Mouse (Mus musculus) CH12F3 (cell line): ENCODE results near the gene Eapp.
"Not testable (repeated sequence)": the region's sequence is repeated elsewhere in the genome, so short reads cannot be mapped to it uniquely, and the experiment has no call there.

Experiments used
- in situ Hi-C: fragments of 300-500 bp; cut with MboI; formaldehyde crosslinking; loops from 2 replicates; pipeline ENCODE4 v1.14.3; 2020; ENCODE audit warnings: low sequenced_read_pairs

The Eapp gene

DNA sequence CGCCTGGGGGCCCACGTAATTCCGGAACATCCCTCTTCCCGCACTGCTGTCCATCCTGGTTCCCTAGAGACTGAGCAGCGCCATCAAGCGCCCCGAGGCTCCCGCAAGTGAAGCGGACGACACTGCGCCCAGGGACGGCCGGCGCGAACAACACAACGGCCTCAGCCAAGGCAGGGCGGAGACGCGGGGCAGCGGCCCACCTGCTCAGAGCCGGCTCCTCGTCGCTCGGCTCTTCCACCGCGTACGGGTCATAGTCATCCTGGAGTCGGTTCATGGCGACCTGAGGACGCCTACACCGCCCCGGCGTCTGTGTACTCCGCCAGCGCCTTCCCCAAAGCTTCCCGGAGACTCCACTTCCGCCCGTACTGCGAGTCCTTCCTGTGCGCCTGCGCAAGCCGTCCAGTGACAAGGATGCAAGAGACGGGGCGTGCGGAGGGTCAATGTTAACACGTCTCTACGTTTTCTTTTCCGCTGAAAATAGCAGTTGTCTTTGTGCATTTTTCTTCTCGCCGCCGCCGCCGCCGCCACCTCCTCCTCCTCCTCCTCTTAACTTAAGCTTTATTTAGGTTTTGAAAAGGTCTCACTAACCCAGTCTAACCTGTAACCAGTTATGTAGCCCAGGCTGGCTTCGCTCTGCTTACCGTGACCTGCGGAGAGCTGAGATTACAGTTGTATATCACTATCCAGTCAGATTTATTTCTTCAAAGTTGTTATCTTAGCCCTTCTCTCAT lies at the start of gene Eapp:
TSS of gene Eapp (minus strand) at position 387 of the 731 bp plus-strand sequence.
- in situ Hi-C loops: no loop called here

DNA sequence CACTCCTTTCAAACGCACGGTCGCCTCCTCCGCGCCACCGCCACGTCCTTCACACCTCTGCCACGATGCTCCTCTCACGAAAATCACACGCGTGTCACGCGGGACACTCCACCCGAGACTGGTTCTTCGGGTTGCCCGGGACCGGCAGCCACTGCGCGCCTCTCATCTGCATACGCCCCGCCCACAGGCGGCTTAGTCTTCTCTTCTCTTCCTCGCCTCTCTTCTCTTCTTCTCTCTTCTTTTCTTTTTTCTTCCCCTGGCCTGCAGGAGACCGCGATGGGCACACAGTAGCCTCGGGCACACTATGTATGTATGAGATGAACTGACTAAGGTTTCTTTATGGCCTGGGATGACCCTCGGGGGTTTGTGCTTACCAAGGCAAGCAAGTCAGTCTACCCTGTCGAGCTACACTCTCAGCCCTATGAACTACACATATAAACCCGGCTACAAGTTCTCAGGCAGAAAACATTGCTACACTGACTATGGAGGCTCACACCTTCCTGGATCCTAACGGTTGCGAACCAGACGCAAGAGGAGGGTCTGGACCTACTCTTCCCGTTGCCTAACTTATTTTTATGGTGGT lies 43.1 kb upstream of the Eapp start:
- in situ Hi-C loops: not testable (repeated sequence)

DNA sequence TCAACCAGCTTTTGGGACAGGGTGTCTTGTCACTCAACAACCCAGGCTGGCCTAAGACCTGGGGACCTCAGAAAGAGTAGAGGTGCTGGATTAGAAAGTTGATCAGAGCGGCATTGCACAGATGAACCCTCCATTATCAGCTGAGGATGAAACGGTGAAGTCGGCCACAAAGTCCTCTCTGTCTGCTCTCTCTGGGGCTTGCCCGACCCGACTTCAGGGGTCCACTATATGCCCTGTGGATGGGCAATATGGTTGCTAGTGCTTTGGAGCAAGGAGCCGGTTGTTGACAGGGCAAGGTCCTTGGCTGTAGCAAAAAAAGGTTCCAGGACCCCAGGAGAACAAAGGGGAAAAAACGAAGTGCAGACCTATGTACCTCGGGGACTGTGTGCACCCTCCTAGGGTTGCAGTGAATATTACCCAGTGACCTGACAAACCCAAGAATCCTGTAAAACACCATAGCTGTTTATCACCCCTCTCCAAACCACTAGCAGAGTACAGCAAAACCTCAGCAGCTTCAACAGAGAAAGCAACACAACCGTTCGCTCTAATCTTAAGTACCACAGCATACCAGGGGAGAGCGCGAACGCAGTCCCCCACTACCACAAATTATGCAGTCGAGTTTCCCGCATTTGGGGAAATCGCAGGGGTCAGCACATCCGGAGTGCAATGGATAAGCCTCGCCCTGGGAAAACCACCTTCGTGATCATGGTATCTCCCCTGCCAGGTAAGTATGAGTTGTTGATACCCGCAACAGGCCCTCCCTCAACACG lies 42.4 kb upstream of the Eapp start:
- in situ Hi-C loops: not testable (repeated sequence)

DNA sequence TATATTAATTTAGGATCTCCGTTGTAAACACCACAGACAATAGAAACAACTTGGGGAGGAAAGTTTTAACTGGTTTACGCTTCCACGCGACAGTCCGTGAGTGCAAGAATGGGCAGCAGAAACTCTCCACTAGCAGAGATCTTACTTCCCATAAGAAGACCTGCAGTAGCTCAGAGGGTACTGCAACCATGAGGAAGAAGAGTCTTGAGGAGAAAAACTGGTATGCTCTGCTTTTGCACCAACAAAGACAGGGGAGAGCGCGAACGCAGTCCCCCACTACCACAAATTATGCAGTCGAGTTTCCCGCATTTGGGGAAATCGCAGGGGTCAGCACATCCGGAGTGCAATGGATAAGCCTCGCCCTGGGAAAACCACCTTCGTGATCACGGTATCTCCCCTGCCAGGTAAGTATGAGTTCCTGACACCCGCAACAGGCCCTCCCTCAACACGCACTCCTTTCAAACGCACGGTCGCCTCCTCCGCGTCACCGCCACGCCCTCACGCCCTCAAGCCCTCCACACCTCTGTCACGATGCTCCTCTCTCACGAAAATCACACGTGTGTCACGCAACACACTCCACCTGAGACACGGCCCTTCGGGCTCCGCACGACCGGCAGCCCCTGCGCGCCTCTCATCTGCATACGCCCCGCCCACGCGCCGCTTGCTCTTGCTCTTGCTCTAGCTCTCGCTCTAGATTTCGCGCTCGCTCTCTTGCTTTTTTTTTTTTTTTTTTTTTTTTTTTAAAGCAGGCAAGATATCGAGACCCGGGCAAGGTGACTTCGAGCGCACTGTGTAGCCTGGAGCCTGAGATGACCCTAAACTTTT lies 38.8 kb upstream of the Eapp start:
- in situ Hi-C loops: not testable (repeated sequence)

DNA sequence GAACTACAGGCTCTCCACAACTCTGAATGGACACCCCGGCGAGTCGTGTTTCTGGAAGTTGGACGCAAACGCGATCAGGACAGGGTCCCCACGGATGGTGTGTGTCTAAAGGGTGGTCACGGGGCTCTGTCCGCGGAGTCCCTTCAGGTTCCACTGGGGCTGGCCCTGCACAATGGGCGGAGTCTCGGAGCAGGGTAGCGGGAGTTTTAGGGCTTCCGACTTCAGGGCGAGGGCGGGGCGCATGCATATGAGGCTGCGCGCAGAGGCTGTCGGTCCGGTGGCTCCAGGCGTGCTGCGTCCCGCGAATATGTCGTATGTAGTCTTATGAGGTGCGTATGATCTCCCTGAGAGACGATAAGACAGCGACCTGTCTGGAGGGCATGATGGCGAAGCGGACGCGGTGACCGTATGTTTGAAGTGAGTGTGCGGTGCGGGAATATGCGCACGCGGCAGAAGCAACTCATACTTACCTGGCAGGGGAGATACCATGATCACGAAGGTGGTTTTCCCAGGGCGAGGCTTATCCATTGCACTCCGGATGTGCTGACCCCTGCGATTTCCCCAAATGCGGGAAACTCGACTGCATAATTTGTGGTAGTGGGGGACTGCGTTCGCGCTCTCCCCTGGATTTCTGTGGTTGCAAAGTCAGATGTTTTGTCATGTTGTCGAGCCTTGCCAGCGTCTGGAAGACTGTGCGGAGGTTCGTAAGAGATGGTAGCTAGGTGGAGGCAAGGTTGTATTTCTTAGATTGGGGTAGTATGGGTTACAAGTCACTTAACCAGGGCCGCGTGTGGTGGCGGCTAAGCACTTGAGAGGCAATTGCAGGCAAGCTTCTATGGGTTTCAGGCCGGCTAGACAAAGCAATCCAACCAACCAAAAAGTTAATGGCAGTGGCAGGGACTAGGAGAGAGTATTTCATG lies 33.7 kb upstream of the Eapp start:
- in situ Hi-C loops: not testable (repeated sequence)

DNA sequence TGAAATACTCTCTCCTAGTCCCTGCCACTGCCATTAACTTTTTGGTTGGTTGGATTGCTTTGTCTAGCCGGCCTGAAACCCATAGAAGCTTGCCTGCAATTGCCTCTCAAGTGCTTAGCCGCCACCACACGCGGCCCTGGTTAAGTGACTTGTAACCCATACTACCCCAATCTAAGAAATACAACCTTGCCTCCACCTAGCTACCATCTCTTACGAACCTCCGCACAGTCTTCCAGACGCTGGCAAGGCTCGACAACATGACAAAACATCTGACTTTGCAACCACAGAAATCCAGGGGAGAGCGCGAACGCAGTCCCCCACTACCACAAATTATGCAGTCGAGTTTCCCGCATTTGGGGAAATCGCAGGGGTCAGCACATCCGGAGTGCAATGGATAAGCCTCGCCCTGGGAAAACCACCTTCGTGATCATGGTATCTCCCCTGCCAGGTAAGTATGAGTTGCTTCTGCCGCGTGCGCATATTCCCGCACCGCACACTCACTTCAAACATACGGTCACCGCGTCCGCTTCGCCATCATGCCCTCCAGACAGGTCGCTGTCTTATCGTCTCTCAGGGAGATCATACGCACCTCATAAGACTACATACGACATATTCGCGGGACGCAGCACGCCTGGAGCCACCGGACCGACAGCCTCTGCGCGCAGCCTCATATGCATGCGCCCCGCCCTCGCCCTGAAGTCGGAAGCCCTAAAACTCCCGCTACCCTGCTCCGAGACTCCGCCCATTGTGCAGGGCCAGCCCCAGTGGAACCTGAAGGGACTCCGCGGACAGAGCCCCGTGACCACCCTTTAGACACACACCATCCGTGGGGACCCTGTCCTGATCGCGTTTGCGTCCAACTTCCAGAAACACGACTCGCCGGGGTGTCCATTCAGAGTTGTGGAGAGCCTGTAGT lies 23.4 kb upstream of the Eapp start:
- in situ Hi-C loops: not testable (repeated sequence)

DNA sequence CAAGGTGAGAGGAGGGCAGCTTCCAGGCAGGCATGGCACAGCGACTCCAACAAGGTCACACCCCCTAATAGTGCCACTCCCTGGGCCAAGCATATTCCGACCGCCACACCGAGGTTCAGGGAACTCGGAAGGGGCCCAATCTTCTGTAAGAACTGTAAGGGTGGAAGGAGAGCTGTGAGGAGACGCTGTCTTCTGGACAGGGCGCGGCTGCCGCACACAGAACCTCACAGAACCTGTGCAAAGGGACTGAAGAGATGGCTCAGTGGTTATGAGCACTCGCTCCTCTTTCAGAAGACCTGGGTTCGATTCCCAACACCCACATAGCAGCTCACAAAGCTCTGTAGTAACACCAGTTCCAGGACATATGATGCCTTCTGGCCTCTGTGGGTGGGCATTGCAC lies 21.8 kb upstream of the Eapp start:
- in situ Hi-C loops: not testable (repeated sequence)

DNA sequence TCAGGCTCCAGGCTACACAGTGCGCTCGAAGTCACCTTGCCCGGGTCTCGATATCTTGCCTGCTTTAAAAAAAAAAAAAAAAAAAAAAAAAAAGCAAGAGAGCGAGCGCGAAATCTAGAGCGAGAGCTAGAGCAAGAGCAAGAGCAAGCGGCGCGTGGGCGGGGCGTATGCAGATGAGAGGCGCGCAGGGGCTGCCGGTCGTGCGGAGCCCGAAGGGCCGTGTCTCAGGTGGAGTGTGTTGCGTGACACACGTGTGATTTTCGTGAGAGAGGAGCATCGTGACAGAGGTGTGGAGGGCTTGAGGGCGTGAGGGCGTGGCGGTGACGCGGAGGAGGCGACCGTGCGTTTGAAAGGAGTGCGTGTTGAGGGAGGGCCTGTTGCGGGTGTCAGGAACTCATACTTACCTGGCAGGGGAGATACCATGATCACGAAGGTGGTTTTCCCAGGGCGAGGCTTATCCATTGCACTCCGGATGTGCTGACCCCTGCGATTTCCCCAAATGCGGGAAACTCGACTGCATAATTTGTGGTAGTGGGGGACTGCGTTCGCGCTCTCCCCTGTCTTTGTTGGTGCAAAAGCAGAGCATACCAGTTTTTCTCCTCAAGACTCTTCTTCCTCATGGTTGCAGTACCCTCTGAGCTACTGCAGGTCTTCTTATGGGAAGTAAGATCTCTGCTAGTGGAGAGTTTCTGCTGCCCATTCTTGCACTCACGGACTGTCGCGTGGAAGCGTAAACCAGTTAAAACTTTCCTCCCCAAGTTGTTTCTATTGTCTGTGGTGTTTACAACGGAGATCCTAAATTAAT lies 18.3 kb upstream of the Eapp start:
- in situ Hi-C loops: not testable (repeated sequence)

DNA sequence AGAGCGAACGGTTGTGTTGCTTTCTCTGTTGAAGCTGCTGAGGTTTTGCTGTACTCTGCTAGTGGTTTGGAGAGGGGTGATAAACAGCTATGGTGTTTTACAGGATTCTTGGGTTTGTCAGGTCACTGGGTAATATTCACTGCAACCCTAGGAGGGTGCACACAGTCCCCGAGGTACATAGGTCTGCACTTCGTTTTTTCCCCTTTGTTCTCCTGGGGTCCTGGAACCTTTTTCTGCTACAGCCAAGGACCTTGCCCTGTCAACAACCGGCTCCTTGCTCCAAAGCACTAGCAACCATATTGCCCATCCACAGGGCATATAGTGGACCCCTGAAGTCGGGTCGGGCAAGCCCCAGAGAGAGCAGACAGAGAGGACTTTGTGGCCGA lies 14.8 kb upstream of the Eapp start:
- in situ Hi-C loops: not testable (repeated sequence)

DNA sequence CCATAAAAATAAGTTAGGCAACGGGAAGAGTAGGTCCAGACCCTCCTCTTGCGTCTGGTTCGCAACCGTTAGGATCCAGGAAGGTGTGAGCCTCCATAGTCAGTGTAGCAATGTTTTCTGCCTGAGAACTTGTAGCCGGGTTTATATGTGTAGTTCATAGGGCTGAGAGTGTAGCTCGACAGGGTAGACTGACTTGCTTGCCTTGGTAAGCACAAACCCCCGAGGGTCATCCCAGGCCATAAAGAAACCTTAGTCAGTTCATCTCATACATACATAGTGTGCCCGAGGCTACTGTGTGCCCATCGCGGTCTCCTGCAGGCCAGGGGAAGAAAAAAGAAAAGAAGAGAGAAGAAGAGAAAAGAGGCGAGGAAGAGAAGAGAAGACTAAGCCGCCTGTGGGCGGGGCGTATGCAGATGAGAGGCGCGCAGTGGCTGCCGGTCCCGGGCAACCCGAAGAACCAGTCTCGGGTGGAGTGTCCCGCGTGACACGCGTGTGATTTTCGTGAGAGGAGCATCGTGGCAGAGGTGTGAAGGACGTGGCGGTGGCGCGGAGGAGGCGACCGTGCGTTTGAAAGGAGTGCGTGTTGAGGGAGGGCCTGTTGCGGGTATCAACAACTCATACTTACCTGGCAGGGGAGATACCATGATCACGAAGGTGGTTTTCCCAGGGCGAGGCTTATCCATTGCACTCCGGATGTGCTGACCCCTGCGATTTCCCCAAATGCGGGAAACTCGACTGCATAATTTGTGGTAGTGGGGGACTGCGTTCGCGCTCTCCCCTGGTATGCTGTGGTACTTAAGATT lies 14.2 kb upstream of the Eapp start:
- in situ Hi-C loops: not testable (repeated sequence)

DNA sequence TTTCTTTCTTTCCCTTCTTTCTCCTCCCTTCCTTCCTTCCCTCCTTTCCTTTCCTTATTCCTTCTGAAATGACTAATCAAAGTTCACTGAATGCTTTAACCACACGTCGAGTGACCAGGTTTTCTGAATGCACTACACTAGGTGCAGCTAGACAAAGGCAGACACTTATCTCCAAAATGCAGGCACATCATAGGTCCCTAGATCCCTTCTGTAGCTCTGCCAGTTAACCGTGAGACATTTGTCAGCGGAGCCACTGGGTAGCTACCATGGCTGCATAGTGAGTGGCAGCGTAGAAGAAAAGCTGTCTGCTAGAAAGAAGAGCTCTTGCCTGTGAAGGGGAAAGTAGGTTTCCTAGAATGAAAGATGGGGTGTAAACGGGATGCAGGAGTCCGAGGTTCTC lies 3.7 kb upstream of the Eapp start:
- in situ Hi-C loops: no loop called here

DNA sequence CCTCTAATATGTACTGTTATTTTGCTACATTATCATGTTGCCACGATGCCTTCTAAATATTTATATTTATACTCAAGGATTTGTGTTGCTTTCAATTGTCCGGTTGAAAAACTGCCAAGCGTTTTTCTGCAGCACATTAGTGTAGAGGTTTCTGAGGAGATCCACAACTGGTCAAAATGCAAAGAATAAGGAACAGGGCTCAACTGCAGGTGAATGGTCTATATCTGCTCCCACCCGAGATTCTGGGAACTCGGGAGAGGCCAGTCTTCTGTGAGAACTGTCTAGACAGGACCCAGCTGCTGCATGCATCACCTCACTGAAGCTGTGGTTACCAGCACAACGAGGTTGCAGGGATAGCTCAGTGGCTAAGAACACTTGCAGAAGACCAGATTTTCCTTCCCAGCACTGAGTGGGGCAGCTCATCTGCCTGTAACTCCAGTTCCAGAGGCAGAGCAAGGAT lies 2.1 kb upstream of the Eapp start:
- in situ Hi-C loops: no loop called here

DNA sequence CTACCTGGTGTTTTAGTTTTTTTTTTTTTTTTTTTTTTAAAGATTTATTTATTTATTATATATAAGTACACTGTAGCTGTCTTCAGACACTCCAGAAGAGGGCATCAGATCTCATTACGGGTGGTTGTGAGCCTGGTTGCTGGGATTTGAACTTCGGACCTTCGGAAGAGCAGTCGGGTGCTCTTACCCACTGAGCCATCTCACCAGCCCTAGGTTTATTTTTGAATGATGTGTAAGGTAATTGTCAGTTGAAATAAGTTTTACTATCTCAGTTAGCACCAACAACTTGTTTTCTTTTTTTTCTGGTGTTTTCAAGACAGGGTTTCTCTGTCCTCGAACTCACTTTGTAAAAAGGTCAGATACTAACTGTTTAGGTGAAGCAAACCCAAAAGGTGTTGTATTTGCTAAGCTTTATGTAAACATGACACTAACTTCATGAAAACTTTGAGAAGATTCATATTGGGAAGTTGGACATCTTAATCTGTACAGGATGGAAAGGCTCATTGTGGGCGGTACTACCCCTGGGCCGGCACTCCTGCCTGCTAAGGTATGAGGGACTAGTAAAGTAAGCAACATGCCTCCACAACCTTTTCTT lies 1.4 kb upstream of the Eapp start:
- in situ Hi-C loops: no loop called here

DNA sequence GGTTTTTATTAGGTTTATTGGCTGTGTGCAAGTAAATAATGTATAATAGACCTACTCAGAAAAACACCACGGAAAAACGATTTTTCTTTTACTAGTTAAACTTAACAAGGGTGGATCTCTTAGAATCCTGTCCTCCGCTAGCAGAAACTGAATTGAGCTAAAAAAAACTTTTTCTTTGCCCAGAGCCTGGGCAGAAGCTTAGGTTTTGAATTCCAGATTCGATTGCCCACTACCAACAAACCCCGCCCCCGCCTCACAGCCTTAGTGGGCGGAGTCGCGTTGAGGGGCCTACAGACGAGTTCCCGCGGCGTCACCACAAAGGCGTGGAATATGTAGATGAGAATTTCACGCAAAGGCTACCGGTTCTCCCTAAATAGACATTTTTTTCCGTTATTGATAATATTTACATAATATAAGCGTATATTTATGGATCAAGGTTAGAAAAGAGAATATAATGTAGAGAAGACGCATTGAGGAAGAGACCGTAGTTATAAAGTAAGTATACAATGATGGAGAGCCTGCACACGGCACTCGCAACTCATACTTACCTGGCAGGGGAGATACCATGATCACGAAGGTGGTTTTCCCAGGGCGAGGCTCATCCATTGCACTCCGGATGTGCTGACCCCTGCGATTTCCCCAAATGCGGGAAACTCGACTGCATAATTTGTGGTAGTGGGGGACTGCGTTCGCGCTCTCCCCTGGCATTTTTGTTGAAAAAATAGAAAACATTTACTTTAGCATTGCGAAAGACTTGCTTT lies 725 bp upstream of the Eapp start:
- in situ Hi-C loops: no loop called here

DNA sequence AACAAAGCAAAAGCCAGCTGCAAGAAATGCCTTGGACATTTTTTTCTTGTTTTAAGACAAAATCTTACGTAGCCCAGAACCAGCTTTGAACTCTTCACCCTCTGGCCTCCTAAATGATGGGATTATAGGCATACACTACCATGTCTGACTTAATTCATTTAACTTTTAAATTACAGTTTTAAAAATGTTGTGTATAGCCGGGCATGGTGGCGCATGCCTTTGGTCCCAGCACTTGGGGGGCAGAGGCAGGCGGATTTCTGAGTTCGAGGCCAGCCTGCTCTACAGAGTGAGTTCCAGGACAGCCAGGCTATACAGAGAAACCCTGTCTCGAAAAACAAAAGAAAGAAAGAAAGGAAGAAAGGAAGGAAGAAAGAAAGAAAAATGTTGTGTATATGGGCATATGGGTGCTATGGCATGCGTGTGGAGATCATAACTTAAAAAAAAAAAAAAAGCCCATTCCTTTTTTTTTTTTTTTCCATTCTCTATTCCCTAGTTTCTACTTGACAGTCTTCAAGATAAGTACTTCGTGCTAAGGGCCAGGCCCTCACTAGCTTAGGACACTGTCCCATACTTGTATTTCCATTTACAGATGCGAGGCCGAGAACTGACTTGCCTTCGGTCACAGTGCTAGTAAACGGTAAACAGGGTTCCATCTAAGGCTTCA lies 718 bp downstream of the Eapp start:
- in situ Hi-C loops: no loop called here

DNA sequence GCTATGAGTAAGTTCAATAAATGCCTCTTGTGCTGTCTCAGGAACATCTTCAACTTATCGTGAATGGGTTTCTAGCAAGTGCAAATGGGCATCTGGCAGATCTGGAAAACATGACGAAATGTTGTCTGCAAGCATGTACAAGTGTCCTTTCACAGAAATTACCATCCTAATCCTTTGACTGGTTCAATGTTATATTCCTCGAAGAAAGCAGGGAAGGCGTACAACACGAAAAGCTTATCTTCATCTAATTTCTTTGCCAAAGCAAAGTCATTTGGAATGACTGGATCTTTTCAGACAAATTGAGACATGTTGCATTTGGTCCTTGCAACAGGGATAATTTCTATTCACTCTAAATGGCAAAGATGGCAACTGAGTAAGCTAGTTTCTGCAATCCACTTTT lies 6.6 kb downstream of the Eapp start:
- in situ Hi-C loops: no loop called here
